Mouse (Mus musculus): ENCODE data around the gene Cnga1. TPM values are rescaled to one million over a fixed set of nuclear protein-coding genes. Genes with fewer than 3 reads are reported as not detected.

Cnga1 gene
- polyA plus RNA-seq (2012; rRNA removed; ENCODE audit: low replicate concordance): 0.07 TPM in 2 replicates

DNA sequence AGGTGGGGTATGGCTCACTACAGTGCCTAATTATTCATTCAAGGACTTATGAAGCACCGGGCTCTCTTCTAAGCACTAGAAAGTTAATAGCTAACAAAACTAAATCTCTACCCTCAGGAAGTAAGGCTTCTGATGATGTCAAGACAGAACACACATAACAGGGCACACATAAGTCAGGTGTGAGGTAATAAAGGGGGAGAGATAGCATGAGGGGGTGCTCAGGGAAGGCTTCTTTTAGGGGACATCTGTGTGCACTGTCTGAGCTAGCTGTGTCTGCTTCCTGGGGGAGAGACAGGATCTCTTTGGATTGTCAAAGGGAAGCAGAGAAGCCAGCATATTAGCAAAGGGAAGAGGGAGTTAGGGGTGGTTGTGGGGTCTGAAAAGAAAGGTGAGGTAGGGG, at the start of gene Cnga1:
TSS of gene Cnga1 (minus strand) at position 101 of the 400 bp plus-strand sequence.

DNA sequence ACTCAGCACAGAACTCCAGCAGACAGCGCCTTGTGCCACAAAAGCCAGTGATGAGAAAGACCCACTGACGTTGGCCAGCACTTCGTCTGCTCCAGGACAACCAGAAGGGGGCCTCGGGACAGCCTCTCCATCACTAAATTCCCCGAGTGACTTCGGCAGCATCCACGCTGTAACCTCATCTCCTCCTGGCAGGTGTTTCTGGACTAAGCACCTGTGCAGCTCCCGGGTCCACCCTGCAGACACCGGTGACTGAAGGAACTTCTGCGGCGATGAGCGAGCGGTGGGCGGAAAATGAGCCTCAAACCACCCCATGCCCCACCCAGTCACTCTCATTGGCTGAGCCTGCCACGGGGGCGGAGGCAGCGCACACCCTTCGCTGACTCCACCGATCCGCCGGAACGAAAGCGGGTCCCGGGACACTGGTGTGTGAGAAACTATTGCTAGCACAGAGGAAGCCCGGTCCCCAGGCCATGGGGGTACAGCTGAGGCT, 3.4 kb upstream of the Cnga1 start, which contains the start of gene Nipal1:
TSS of gene Nipal1 (plus strand) at position 378 of the 490 bp plus-strand sequence.

DNA sequence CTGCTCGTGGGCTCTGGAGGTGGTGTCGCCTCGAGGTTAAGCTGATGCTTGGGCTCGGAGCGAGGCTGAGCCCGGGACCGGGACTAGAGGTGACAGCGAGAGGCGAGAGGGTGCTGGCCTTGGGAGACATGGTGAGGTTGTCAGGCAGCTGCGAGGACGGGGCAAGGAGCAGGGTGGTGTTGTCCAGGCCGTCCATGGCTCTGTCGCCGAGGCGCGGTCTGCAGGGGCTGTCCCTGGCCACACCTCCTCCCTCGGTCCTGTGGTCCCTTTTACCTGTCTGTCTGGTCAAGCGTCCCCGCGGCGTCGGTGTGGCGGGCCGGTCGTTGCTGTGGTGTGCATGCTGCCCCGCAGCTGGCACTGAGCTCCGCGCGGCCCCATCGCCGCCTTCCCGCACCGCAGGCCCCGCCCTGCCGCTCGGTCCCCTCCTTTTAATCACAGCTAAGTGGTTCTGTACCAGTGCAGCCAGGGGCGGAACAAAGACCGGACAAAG, 56.8 kb downstream of the Cnga1 start, which contains the start of gene Gm5868:
TSS of gene Gm5868 (minus strand) at position 360 of the 490 bp plus-strand sequence.

DNA sequence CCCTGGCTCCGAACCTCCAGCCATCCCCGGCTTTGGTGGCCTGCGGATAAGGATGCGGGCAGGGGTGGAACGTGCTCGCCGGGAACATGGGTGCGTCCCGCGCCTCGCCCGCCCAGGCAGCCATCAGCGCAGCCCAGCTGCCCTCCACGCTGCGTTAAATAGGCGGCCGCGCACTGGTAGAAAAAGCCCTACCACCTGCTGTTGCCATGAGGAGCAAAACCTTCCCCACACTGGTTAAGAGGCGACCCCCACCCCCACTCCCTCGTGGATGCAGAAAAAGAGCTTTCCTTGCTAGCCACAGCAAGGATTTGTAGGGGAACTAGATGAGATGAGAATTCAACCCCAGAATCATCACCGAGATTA, 63.1 kb downstream of the Cnga1 start, which contains the start of gene Zar1:
TSS of gene Zar1 (minus strand) at position 285 of the 363 bp plus-strand sequence.

DNA sequence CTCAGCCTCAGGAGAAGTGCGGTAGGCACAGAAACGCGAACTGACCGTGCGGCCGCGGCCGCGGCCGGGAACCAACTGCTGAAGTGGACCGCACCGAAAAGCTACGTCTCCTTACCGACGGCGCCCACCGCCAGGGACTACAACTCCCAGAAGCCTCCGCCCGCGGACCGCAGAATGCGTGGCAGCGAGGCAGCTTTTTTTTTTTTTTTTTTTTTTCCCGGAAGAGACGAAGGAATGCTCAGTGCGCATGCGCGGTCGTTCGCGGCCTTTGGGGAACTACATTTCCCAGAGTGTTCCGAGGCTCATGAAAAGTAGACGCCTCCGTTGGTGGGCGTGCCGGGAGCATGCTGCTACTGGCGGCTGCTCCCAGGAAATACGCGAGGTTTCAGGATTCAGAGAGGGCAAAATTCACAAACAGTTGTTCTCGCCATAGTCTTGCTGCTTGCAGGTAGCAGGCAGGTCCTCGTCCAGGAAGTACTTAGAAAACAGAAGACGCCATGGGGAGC, 84.5 kb downstream of the Cnga1 start, which contains the start of gene Nfxl1:
TSS of gene Nfxl1 (minus strand) at position 141 of the 506 bp plus-strand sequence.

Other genes starting within 250 kb of the Cnga1 start
- not detected in 2 replicates for gene Corin, start 139.8 kb downstream of the Cnga1 start, polyA plus RNA-seq (2012; rRNA removed; ENCODE audit: low replicate concordance)
- 3.9 and 6.5 TPM in 2 replicates for gene Nfxl1, start 84.6 kb downstream of the Cnga1 start, polyA plus RNA-seq (2012; rRNA removed; ENCODE audit: low replicate concordance)
- not detected in 2 replicates for gene Zar1, start 63.0 kb downstream of the Cnga1 start, polyA plus RNA-seq (2012; rRNA removed; ENCODE audit: low replicate concordance)
- not detected in 2 replicates for gene Gm5868, start 56.7 kb downstream of the Cnga1 start, polyA plus RNA-seq (2012; rRNA removed; ENCODE audit: low replicate concordance)
- gene Nipal1, start 3.5 kb upstream of the Cnga1 start, polyA plus RNA-seq (2012; rRNA removed; ENCODE audit: low replicate concordance): 0.95 and 1.2 TPM in 2 replicates
- gene Txk, start 108.5 kb upstream of the Cnga1 start, polyA plus RNA-seq (2012; rRNA removed; ENCODE audit: low replicate concordance): 2.1 and 2.9 TPM in 2 replicates
- gene Tec, start 224.2 kb upstream of the Cnga1 start, polyA plus RNA-seq (2012; rRNA removed; ENCODE audit: low replicate concordance): 5.3 and 7.1 TPM in 2 replicates